Mouse (Mus musculus) hindbrain, embryonic 10.5 days (tissue): ENCODE data around the gene Ethe1. TPM values are rescaled to one million over a fixed set of nuclear protein-coding genes. Genes with fewer than 3 reads are reported as not detected.

Source experiments
- DNase-seq: peaks from one replicate; pipeline ENCODE4 v3.0.0-alpha.2; 2017; ENCODE audit warnings: low spot score
- H3K27ac ChIP-seq: fragments of 300-500 bp; sonication (generic); 2 replicates; pipeline ENCODE4 v1.5.1; 2016; ENCODE audit warnings: mild to moderate bottlenecking, moderate library complexity
- H3K27me3 ChIP-seq: fragments of 300-500 bp; sonication (generic); 2 replicates; pipeline ENCODE4 v1.6.1; 2016; ENCODE audit warnings: mild to moderate bottlenecking; ENCODE audit not compliant: poor library complexity, insufficient read depth, severe bottlenecking
- H3K36me3 ChIP-seq: fragments of 300-500 bp; sonication (generic); 2 replicates; pipeline ENCODE4 v1.6.1; 2016; ENCODE audit warnings: mild to moderate bottlenecking, moderate library complexity
- H3K4me1 ChIP-seq: fragments of 300-500 bp; sonication (generic); replicated peaks from 2 replicates; pipeline ENCODE4 v1.6.1; 2016; ENCODE audit warnings: mild to moderate bottlenecking
- H3K4me3 ChIP-seq: fragments of 300-500 bp; sonication (generic); 2 replicates; pipeline ENCODE4 v1.5.1; 2016; ENCODE audit warnings: mild to moderate bottlenecking, moderate library complexity
- H3K9me3 ChIP-seq: fragments of 300-500 bp; sonication (generic); 2 replicates; pipeline ENCODE4 v1.6.1; 2016; ENCODE audit warnings: mild to moderate bottlenecking, moderate library complexity
- WGBS: fragments of 180-500 bp; shearing (Covaris S2); methylation state at CpG from one replicate; pipeline ENCODE4 v1.1.7; 2016; 5-methylcytosine and 5-hydroxymethylcytosine counted together
- polyA plus RNA-seq: library from polyadenylated mRNA; unstranded; fragments of >200 nt; fragmentation: Nextera tagmentation; extraction: Ambion mirVana; gene quantifications from 2 replicates; pipeline ENCODE4 v1.2.1, GENCODE M21; 2016

Gene Ethe1
- polyA plus RNA-seq, 1 experiment from 2014 or later = 23.2 TPM

DNA sequence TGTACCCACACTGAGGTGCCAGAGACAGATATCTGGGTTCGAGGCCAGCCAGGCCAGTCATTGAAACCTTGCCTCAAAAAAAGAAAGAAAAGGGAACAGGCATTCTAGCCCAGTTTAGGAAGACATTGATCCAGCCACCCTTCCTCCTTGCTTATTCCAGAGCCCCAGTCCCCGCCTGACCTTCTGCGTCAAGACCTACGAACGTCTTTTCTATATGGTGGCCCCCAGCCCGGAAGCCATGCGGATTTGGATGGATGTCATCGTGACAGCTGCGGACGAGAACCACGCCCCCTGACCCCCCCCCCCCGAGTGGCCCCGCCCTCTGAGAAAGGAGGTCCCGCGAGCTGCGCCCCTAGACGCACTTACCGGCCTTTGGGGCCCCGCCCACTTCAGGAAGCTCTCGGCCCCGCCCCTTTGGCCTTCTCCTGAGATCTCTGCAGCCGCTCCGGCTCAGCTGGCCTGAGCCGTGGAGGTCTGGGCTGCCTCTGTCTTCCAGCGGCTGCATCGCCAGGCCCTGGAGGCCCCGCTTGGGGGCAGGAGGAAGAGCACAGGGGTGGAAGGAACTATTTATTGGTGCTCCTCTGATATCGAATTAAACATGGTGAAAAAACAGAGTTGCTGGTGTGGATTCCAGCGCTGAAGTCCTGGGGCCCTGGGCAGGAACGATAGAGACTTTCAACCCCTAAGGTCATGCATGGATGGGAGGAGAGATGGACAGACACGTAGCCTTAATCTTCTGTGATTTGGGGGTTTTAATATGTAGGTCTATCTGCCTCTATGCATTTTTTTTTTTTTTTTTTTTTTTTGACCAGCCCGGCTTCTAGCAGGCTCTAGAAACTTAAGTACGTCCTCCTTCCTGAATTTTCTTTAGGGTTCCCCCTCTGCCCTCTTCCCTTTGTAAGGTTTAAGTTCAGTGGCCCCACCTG lies 41.6 kb downstream of the Ethe1 start:
- DNase-seq = peak; percentile 88
- WGBS = 8% methylated on average over 33 of the region's 33 CpGs
- peaks cover 2% of the 10 kb centered on the region; the same call in 1 of the 2 replicates for H3K9me3 ChIP-seq
- H3K27me3 ChIP-seq = peaks cover 36% of the 10 kb centered on the region
- H3K4me3 ChIP-seq = peak overlapping the region; percentile 48
- peaks cover 26% of the 10 kb centered on the region for H3K4me1 ChIP-seq
- no peaks in the 10 kb centered on the region for H3K36me3 ChIP-seq
- peak overlapping the region; percentile 75 for H3K27ac ChIP-seq

DNA sequence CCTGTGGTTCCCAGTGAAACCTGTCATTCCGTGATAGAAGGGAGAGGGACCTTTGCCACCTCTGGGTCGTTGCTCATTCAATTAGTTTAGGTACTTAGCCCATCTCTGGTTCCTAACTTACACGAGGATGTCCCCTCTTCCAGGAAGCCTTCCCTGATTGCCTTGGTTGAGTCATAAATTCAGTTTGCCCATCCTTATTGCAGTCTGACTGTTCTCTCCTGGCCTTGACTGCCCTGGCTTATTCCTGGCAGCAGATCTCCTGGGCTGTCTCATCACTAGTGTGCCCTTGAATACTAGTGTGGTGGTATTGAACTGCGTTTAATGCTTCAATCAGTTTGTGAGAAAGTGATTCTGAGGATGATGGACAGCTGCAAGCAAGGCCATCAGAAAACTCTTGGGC lies 42.3 kb downstream of the Ethe1 start:
- WGBS = 73% methylated on average over 4 of the region's 4 CpGs
- Histone ChIP-seq H3K4me3 (no peak overlapping the region), H3K27me3 (peaks cover 41% of the 10 kb centered on the region), H3K9me3 (peaks cover 2% of the 10 kb centered on the region; the same call in 1 of the 2 replicates), H3K27ac (no peak overlapping the region), H3K36me3 (no peaks in the 10 kb centered on the region), H3K4me1 (peaks cover 22% of the 10 kb centered on the region)
- DNase-seq = no peak

- peaks cover 43% of the 10 kb centered on the region for H3K27me3 ChIP-seq
- no peak overlapping the region for H3K27ac ChIP-seq
- H3K9me3 ChIP-seq = peaks cover 2% of the 10 kb centered on the region; the same call in 1 of the 2 replicates
- H3K36me3 ChIP-seq = no peaks in the 10 kb centered on the region
- 70% methylated on average over 10 of the region's 10 CpGs for WGBS
- H3K4me1 ChIP-seq = peaks cover 22% of the 10 kb centered on the region
- DNase-seq = no peak
- H3K4me3 ChIP-seq = no peak overlapping the region
Observed at GRCm38 (mm10) chr7:24630116-24630880, 43.0 kb downstream of the Ethe1 start.

- peaks cover 70% of the 10 kb centered on the region for H3K27me3 ChIP-seq
- WGBS = 17% methylated on average over 15 of the region's 15 CpGs
- H3K27ac ChIP-seq = no peak within 1 kb of the TSS
- peaks cover 2% of the 10 kb centered on the region; the same call in 1 of the 2 replicates for H3K9me3 ChIP-seq
- H3K36me3 ChIP-seq = no peaks in the 10 kb centered on the region
- H3K4me3 ChIP-seq = peak within 1 kb of the TSS; percentile 51
- no peak for DNase-seq
- H3K4me1 ChIP-seq = peaks cover 26% of the 10 kb centered on the region
Observed at GRCm38 (mm10) chr7:24636264-24636663, 48.9 kb downstream of the Ethe1 start, which contains the start of gene Lypd3. TSS of gene Lypd3 (plus strand) at chr7:24636550.

DNA sequence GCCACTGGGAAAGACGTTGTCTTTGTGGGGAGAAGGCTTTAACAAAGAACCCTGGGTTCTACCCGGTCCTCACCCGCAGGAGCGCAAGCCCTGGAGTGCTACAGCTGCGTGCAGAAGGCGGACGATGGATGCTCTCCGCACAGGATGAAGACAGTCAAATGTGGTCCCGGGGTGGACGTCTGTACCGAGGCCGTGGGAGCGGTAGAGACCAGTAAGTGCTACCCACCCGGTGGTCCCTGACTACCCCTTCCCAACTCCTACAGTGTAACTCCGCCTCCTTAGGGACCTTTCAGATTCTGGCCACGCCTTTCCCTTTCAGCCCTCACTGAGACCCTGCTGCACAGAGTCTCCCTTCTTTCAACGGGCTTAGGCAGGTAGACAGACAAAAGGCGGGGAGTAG lies 49.7 kb downstream of the Ethe1 start:
- DNase-seq = no peak
- H3K27ac ChIP-seq = no peak overlapping the region
- H3K36me3 ChIP-seq = no peaks in the 10 kb centered on the region
- H3K4me3 ChIP-seq = peak overlapping the region; percentile 51
- WGBS = 2% methylated on average over 18 of the region's 18 CpGs
- peaks cover 26% of the 10 kb centered on the region for H3K4me1 ChIP-seq
- H3K27me3 ChIP-seq = peaks cover 77% of the 10 kb centered on the region
- peaks cover 2% of the 10 kb centered on the region; the same call in 1 of the 2 replicates for H3K9me3 ChIP-seq

GRCm38 (mm10) chr7:24638026-24638856 lies 50.9 kb downstream of the Ethe1 start:
- Histone ChIP-seq H3K27me3 (peaks cover 77% of the 10 kb centered on the region), H3K36me3 (no peaks in the 10 kb centered on the region), H3K4me1 (peaks cover 26% of the 10 kb centered on the region), H3K9me3 (no peaks in the 10 kb centered on the region; the same call in 1 of the 2 replicates), H3K4me3 (peak overlapping the region; percentile 51), H3K27ac (no peak overlapping the region)
- WGBS = 3% methylated on average over 35 of the region's 35 CpGs
- DNase-seq = no peak

DNA sequence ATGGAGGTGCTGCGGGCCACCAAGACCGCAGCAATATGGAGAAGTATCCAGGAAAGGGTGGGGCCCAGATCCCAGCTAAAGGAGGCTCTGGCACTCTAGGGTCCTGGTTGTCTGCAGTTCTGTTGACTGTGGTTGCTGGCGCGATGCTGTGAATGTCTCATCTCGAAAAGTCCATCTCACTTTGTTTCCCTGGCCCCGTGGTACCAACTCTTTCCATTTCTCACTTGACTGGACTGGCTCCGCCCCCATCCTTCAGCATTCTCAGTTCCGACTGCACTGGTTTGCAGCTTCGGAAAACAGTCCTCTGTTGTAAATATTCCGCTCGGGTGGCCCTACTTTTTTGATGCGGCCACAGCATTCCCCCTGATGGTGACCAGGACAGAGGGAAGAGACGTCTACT lies 53.1 kb downstream of the Ethe1 start:
- no peak for DNase-seq
- H3K36me3 ChIP-seq = no peaks in the 10 kb centered on the region
- WGBS = 65% methylated on average over 13 of the region's 13 CpGs
- peaks cover 26% of the 10 kb centered on the region for H3K4me1 ChIP-seq
- H3K9me3 ChIP-seq = no peaks in the 10 kb centered on the region
- peaks cover 66% of the 10 kb centered on the region for H3K27me3 ChIP-seq
- H3K27ac ChIP-seq = no peak overlapping the region
- H3K4me3 ChIP-seq = no peak overlapping the region

DNA sequence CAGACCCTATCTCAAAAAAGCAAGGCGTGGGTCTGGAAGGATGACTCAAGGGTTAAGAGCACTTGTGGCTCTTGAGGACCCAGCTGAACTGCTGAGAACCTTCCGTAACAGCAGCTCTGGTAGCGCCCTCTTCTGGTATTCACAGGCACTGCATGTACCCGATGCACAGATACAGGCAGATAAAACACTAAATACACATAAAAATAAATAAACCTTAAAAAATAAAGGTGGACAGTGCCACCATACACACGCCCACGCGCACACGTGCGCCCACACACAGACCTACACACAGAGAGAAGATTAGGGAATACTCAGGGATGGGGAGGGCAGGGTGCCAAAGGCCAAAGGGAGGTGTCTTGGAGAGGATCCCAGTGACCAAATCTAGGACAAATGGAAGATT lies 55.1 kb downstream of the Ethe1 start:
- H3K27me3 ChIP-seq = peaks cover 46% of the 10 kb centered on the region
- no peak overlapping the region for H3K27ac ChIP-seq
- no peak overlapping the region for H3K4me3 ChIP-seq

GRCm38 (mm10) chr7:24644492-24644891 lies 57.1 kb downstream of the Ethe1 start:
- Histone ChIP-seq H3K27ac (no peak overlapping the region), H3K27me3 (peaks cover 26% of the 10 kb centered on the region), H3K36me3 (no peaks in the 10 kb centered on the region), H3K4me1 (no peaks in the 10 kb centered on the region), H3K4me3 (no peak overlapping the region), H3K9me3 (no peaks in the 10 kb centered on the region)
- no peak for DNase-seq
- 88% methylated on average over 6 of the region's 6 CpGs for WGBS

More for the DNA sequence above, 55.1 kb downstream of the Ethe1 start:
- peaks cover 14% of the 10 kb centered on the region for H3K4me1 ChIP-seq
- peak; percentile 64 for DNase-seq
- WGBS = 10% methylated on average over 9 of the region's 9 CpGs
- H3K9me3 ChIP-seq = no peaks in the 10 kb centered on the region
- no peaks in the 10 kb centered on the region for H3K36me3 ChIP-seq

GRCm38 (mm10) chr7:24644996-24645395 lies 57.7 kb downstream of the Ethe1 start:
- 75% methylated on average over 7 of the region's 7 CpGs for WGBS
- H3K27ac ChIP-seq = no peak overlapping the region
- H3K9me3 ChIP-seq = no peaks in the 10 kb centered on the region
- H3K4me3 ChIP-seq = no peak overlapping the region
- no peaks in the 10 kb centered on the region for H3K36me3 ChIP-seq
- no peak for DNase-seq
- peaks cover 21% of the 10 kb centered on the region for H3K27me3 ChIP-seq
- no peaks in the 10 kb centered on the region for H3K4me1 ChIP-seq

DNA sequence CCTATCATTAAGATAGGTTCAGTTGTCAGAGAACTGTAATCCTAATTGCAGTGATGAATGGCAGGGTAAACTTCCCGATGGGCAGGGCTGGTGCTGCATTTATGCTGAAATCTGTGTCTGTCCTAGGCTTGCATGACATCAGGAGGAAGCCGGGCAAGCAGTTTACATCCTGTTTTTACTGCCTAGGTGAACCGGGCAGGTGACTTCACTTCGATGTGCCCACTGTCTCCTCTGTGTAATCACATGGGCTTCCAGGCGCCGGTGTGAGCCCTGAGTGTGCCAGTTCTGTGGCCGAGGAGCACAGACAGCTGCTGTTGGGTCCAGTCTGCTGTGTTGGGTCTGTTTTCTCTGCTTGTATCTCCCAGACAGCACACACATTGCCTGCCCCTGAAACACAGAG lies 59.1 kb downstream of the Ethe1 start:
- Histone ChIP-seq H3K36me3 (no peaks in the 10 kb centered on the region), H3K27me3 (peaks cover 6% of the 10 kb centered on the region; the same call in 1 of the 2 replicates), H3K4me1 (no peaks in the 10 kb centered on the region), H3K27ac (no peak overlapping the region), H3K4me3 (no peak overlapping the region), H3K9me3 (no peaks in the 10 kb centered on the region)
- no peak for DNase-seq
- 81% methylated on average over 7 of the region's 7 CpGs for WGBS

DNA sequence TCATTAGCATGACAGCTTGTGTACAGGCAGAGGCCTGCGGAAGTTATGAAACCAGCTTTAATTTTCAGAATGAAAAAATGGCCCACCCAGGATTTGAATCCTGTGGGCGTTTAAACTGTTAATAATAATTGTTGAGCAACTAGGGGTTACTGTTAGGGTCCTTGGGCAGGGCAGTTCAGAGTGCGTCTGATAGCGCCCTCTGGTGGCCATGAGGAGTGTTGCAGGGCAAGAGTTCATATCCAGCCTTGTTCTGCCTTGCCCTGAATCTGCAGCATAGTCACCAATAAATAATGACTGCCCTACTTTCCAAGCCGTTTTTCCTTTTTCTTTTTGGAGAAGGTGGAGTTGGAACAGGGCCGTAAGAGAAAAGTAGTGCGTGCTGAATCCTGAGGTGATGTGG lies 66.3 kb downstream of the Ethe1 start:
- Histone ChIP-seq H3K4me3 (no peak overlapping the region), H3K27ac (no peak overlapping the region), H3K9me3 (no peaks in the 10 kb centered on the region), H3K36me3 (no peaks in the 10 kb centered on the region), H3K4me1 (no peaks in the 10 kb centered on the region), H3K27me3 (no peaks in the 10 kb centered on the region)
- peak; percentile 68 for DNase-seq
- WGBS = 32% methylated on average over 7 of the region's 7 CpGs
